Mouse (Mus musculus): ENCODE measurements around the gene Ttpal.

Ttpal gene

GRCm38 (mm10) chr2:163659431-163659830, 57.3 kb downstream of the Ttpal start:
- in situ Hi-C loops (cut with MboI; ENCODE audit: low sequenced_read_pairs) = no loop called here

GRCm38 (mm10) chr2:163660103-163660701, 58.1 kb downstream of the Ttpal start:
- in situ Hi-C loops (cut with MboI; ENCODE audit: low sequenced_read_pairs) = no loop called here

GRCm38 (mm10) chr2:163661371-163661850, 59.3 kb downstream of the Ttpal start:
- in situ Hi-C loops (cut with MboI; ENCODE audit: low sequenced_read_pairs) = no loop called here

- in situ Hi-C loops (cut with MboI; ENCODE audit: low sequenced_read_pairs) = no loop called here
Measured at GRCm38 (mm10) chr2:163662076-163662475, 60.0 kb downstream of the Ttpal start.

GRCm38 (mm10) chr2:163662698-163663221, 60.6 kb downstream of the Ttpal start:
- in situ Hi-C loops (cut with MboI; ENCODE audit: low sequenced_read_pairs) = no loop called here

- in situ Hi-C loops (cut with MboI; ENCODE audit: low sequenced_read_pairs) = no loop called here
Measured at GRCm38 (mm10) chr2:163663930-163664329, 61.8 kb downstream of the Ttpal start.

GRCm38 (mm10) chr2:163667045-163667444, 64.9 kb downstream of the Ttpal start:
- in situ Hi-C loops (cut with MboI; ENCODE audit: low sequenced_read_pairs) = no loop called here

All from CH12F3 (cell line).